Mouse (Mus musculus) ES-Bruce4 (cell line): ENCODE data around the gene Prss2.

ENCODE experiments used
- CTCF ChIP-seq: IDR thresholded peaks from one replicate; pipeline ENCODE4 v1.8.1; 2011; ENCODE audit warnings: low read depth, low read length
- EP300 ChIP-seq: IDR thresholded peaks from 2 replicates; pipeline ENCODE4 v1.6.1; 2011; ENCODE audit warnings: low read depth, low read length; ENCODE audit not compliant: insufficient read depth
- POLR2A ChIP-seq: IDR thresholded peaks from one replicate; pipeline ENCODE4 v1.8.1; 2011; ENCODE audit warnings: low read length; ENCODE audit not compliant: insufficient read depth

DNA sequence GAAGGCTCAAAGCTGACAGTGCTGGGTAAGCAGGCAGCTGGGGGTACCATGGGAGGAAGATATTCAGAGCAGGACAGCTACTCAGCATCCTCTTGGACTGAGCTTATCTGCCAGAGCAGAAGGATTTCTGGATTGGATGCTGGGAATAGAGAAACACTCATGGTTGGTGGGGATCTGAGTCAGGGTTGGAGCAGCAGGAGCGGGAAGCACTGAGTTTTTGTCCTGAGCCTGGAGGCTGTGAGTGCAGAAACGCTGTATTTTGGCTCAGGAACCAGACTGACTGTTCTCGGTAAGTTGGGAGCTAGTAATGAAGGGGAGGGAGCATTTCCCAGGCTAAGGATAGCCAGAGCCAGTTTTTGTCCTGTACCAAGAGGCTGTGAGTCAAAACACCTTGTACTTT, 21.4 kb downstream of the Prss2 start:
- TF ChIP-seq EP300: no peak
- TF ChIP-seq CTCF: no peak
- TF ChIP-seq POLR2A: no peak
